Comparison of ENCODE assay signal across 8 mouse cellular contexts in the genomic region with DNA sequence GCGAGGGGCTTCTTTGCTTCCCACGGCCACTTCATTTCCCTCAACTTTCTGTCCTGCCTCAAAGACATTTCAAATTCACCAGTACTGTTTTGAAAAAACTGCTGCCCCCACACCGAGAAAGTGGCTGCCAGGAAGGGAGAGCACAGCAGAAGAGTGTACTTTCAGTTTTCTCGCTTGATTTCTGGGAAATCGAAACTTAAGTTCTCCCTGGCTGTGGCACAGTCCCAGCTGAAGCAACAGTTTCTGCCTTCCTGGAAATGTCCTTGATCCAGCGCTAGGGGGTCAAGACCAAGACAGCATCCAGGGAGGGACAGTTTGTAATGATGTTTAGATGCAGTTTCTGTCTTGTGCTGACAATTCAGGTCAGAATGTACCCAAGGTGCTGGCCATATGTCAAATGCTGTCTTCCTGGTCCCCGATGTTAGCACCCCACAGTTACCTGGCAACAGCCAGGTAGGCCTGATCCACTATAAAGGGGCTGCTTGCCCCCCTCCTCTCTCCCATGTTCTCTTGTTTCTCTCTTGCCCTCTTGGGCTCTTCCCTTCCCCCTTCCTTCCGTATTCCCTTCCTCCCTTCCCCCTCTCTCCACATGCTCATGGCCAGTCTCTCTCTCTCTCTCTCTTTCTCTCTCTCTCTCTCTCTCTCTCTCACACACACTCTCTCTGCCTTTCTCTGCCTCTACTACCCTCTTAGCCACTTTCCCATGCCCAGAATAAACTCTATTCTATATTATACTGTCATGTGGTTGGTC. TPM values are rescaled to one million over a fixed set of nuclear protein-coding genes. Genes with fewer than 3 reads are reported as not detected.
A peak's percentile ranks its signal among the peaks of the same experiment; 100 is the strongest.
DNase-seq lines count a peak whose midpoint lies in the region; ATAC-seq and TF ChIP-seq lines count a peak whose summit lies in the region.

No protein-coding gene starts in this region.

- peaks cover 25% of the 10 kb centered on the region for H3K4me1 ChIP-seq in bone marrow, adult 2 months (ENCODE audit: control insufficient read depth, insufficient read depth, low read length)

- H3K27ac ChIP-seq in bone marrow, adult 2 months (ENCODE audit: control insufficient read depth, insufficient read depth, low read depth, low read length, poor library complexity): peak overlapping the region; percentile 42

- ATAC-seq in frontal cortex, adult (ENCODE audit: low TSS enrichment): peak; percentile 88

- H3K4me3 ChIP-seq in bone marrow, adult 2 months (replicated peaks; ENCODE audit: control insufficient read depth, low read depth, low read length): peak overlapping the region; percentile 6

- 9% methylated on average over 8 of the region's 8 CpGs for WGBS in bone marrow, adult 2 months

- no peak for DNase-seq in frontal cortex, postnatal 14 days (ENCODE audit: low spot score in 2 of 2)
- peak; percentile 23 for DNase-seq in heart, postnatal 4 days
- peak; percentile 65 for DNase-seq in lung, postnatal 25 days (ENCODE audit: low spot score)
- DNase-seq in layer of hippocampus, adult 9-10 months (ENCODE audit: low spot score): no peak
- DNase-seq in right cerebral cortex, postnatal 36 days (ENCODE audit: low spot score in 2 of 2): no peak
- no peak for DNase-seq in yolk sac, embryonic 10.5 days (ENCODE audit: low spot score)

- TF ChIP-seq POLR2A in bone marrow, adult 2 months (IDR thresholded peaks at IDR 0.05; ENCODE audit: borderline replicate concordance, control insufficient read depth, low read depth, low read length): no peak

- no peak for TF ChIP-seq CTCF in bone marrow, adult 2 months (IDR thresholded peaks at IDR 0.05; ENCODE audit: control insufficient read depth, insufficient read depth, low read length)

RNA-seq across cellular contexts. Expression of a gene that starts 38.0 kb away (rescaled TPM):
- polyA plus RNA-seq in bone marrow, adult 2 months (2011; ENCODE audit: insufficient read depth, insufficient read length, low replicate concordance, missing spikeins): 18.8 and 23.8 TPM in 2 replicates
- 10 to 100 TPM; 62.4 to 63.6 TPM for total RNA-seq in heart, postnatal 4 days (2021)

Comparison
In these comparisons a context has a peak if more than half of its experiments do, and no peak if none do; other contexts are left out.
1. DNase-seq: peak in heart, postnatal 4 days (single experiment) and lung, postnatal 25 days (single experiment); none in frontal cortex, postnatal 14 days (0 of 2), layer of hippocampus, adult 9-10 months (single experiment), right cerebral cortex, postnatal 36 days (0 of 2) and yolk sac, embryonic 10.5 days (single experiment).